Mouse (Mus musculus) liver, embryonic 14.5 days (tissue): ENCODE results near the gene Me1. TPM values are rescaled to one million over a fixed set of nuclear protein-coding genes. Genes with fewer than 3 reads are reported as not detected.

Experiments used
- ATAC-seq: fragments of 200-750 bp; cut with Nextera tagmentation; 2 replicates; pipeline ENCODE4 v1.8.0; 2017; ENCODE audit warnings: moderate number of reproducible peaks, mild to moderate bottlenecking, moderate library complexity; ENCODE audit not compliant: insufficient read depth
- DNase-seq, 3 experiments: peaks; one replicate each; pipeline ENCODE4 v3.0.0-alpha.2; 2012 to 2013; ENCODE audit warnings: low read depth in 3 of 3, low spot score in 3 of 3
- H3K27ac ChIP-seq: fragments of 300-500 bp; sonication (generic); 2 replicates; pipeline ENCODE4 v1.5.1; 2014; ENCODE audit warnings: moderate library complexity, mild to moderate bottlenecking, control low read depth, inconsistent platforms
- H3K27me3 ChIP-seq: fragments of 300-500 bp; sonication (generic); 2 replicates; pipeline ENCODE4 v1.6.1; 2014; ENCODE audit warnings: mild to moderate bottlenecking, low read length, moderate library complexity; ENCODE audit not compliant: control insufficient read depth, insufficient read depth
- H3K36me3 ChIP-seq: fragments of 300-500 bp; sonication (generic); replicated peaks from 2 replicates; pipeline ENCODE4 v1.6.1; 2014; ENCODE audit warnings: low read depth; ENCODE audit not compliant: control insufficient read depth, insufficient read depth
- H3K4me1 ChIP-seq, 2 experiments: fragments of 200-500 bp in 1 of 2; fragments of 300-500 bp in 1 of 2; sonication (generic) in 1 of 2; replicated peaks; 2 replicates each; pipeline ENCODE4 v1.6.1; 2012 to 2014; ENCODE audit warnings: antibody characterized with exemption in 1 of 2, inconsistent platforms in 1 of 2, low read length in 1 of 2; ENCODE audit not compliant: control insufficient read depth in 2 of 2, insufficient read depth in 2 of 2
- H3K4me2 ChIP-seq: fragments of 300-500 bp; sonication (generic); 2 replicates; pipeline ENCODE4 v1.6.1; 2014; ENCODE audit warnings: low read depth, mild to moderate bottlenecking, control low read depth, moderate library complexity
- H3K4me3 ChIP-seq, 2 experiments: fragments of 200-500 bp in 1 of 2; fragments of 300-500 bp in 1 of 2; sonication (generic) in 1 of 2; 2 replicates each; pipeline ENCODE4 v1.5.1; 2012 to 2014; ENCODE audit warnings: low read depth in 2 of 2, low read length in 2 of 2, mild to moderate bottlenecking in 2 of 2, control low read depth in 1 of 2, inconsistent platforms in 1 of 2, moderate library complexity in 1 of 2; ENCODE audit not compliant: insufficient read depth in 1 of 2
- H3K9ac ChIP-seq: fragments of 300-500 bp; sonication (generic); replicated peaks from 2 replicates; pipeline ENCODE4 v1.6.1; 2014; ENCODE audit warnings: mild to moderate bottlenecking, control low read depth, moderate library complexity
- H3K9me3 ChIP-seq: fragments of 300-500 bp; sonication (generic); 2 replicates; pipeline ENCODE4 v1.6.1; 2016; ENCODE audit warnings: low read length, mixed read lengths; ENCODE audit not compliant: control insufficient read depth
- CTCF ChIP-seq: IDR thresholded peaks from 2 replicates; pipeline ENCODE4 v1.5.1; 2016; ENCODE audit warnings: antibody characterized with exemption, low read depth, control low read depth
- EP300 ChIP-seq: IDR thresholded peaks from 2 replicates; pipeline ENCODE4 v1.6.1; 2016; ENCODE audit warnings: antibody characterized with exemption, low read depth
- WGBS: fragments of 180-500 bp; shearing (Covaris S2); extraction: QIAGEN DNeasy Blood & Tissue Kit; methylation state at CpG from one replicate; pipeline ENCODE4 v1.1.7; 2014; ENCODE audit not compliant: insufficient replicate concordance; 5-methylcytosine and 5-hydroxymethylcytosine counted together
- polyA plus RNA-seq, 2 experiments: library from polyadenylated mRNA; depleted of rRNA in 1 of 2; stranded (reverse) in 1 of 2; unstranded in 1 of 2; fragments of >200 nt; fragmentation: Nextera tagmentation in 1 of 2; extraction: Ambion mirVana in 1 of 2; gene quantifications; 2 replicates each; pipeline versions ENCODE4 v1.2.1 to v1.2.3; 2012 to 2014

The Me1 gene
- polyA plus RNA-seq, 2 experiments, result 1.8 to 3.6 TPM

- Histone ChIP-seq H3K4me1 (0 out of 4 replicates have a peak, but pooled peaks cover 0 to 2% of the 10 kb centered on the region in 2 experiments), H3K9ac (no peak overlapping the region), H3K27ac (no peak overlapping the region), H3K9me3 (no peaks in the 10 kb centered on the region), H3K27me3 (peaks cover 4% of the 10 kb centered on the region; the same call in 1 of the 2 replicates), H3K4me2 (no peak overlapping the region), H3K4me3 (no peak overlapping the region), H3K36me3 (no peaks in the 10 kb centered on the region)
- 76% methylated on average over 3 of the region's 3 CpGs for WGBS
- no peak for TF ChIP-seq EP300
- no peak for TF ChIP-seq CTCF
- no peak for ATAC-seq
- no peak for DNase-seq
Observed at GRCm38 (mm10) chr9:86691101-86691500, 4.7 kb downstream of the Me1 start.

- ATAC-seq (no peak), DNase-seq (no peak)
- no peak overlapping the region for H3K27ac ChIP-seq
- H3K36me3 ChIP-seq, result no peaks in the 10 kb centered on the region
- H3K9ac ChIP-seq, result no peak overlapping the region
- no peak for TF ChIP-seq CTCF
- no peak for TF ChIP-seq EP300
- H3K4me1 ChIP-seq, result no peaks in the 10 kb centered on the region; a peak in 1 of 4 replicates
- H3K9me3 ChIP-seq, result no peaks in the 10 kb centered on the region
- no peaks in the 10 kb centered on the region for H3K27me3 ChIP-seq
- no peak overlapping the region for H3K4me3 ChIP-seq
- H3K4me2 ChIP-seq, result no peak overlapping the region
- WGBS, result 60% methylated on average over 8 of the region's 8 CpGs
Observed at GRCm38 (mm10) chr9:86683713-86684209, 12.0 kb downstream of the Me1 start.

GRCm38 (mm10) chr9:86682844-86683243, 12.9 kb downstream of the Me1 start:
- ATAC-seq, result no peak
- no peak for DNase-seq
- Histone ChIP-seq H3K27me3 (no peaks in the 10 kb centered on the region), H3K27ac (no peak overlapping the region), H3K4me2 (no peak overlapping the region), H3K4me1 (no peaks in the 10 kb centered on the region; a peak in 1 of 4 replicates), H3K36me3 (no peaks in the 10 kb centered on the region), H3K4me3 (no peak overlapping the region), H3K9me3 (no peaks in the 10 kb centered on the region), H3K9ac (no peak overlapping the region)
- TF ChIP-seq CTCF, result no peak
- TF ChIP-seq EP300, result no peak
- 67% methylated on average over 6 of the region's 6 CpGs for WGBS

GRCm38 (mm10) chr9:86682278-86682677, 13.5 kb downstream of the Me1 start:
- WGBS, result 63% methylated on average over 4 of the region's 4 CpGs

GRCm38 (mm10) chr9:86680431-86680830, 15.3 kb downstream of the Me1 start:
- no peak overlapping the region for H3K4me3 ChIP-seq
- WGBS, result 69% methylated on average over 6 of the region's 6 CpGs
- H3K4me2 ChIP-seq, result no peak overlapping the region
- no peaks in the 10 kb centered on the region; a peak in 1 of 4 replicates for H3K4me1 ChIP-seq
- no peak for TF ChIP-seq CTCF
- no peak for TF ChIP-seq EP300
- no peaks in the 10 kb centered on the region for H3K36me3 ChIP-seq
- no peaks in the 10 kb centered on the region for H3K9me3 ChIP-seq
- no peak overlapping the region for H3K27ac ChIP-seq
- ATAC-seq (no peak; the same call in 1 of the 2 replicates), DNase-seq (no peak)
- no peaks in the 10 kb centered on the region for H3K27me3 ChIP-seq
- H3K9ac ChIP-seq, result no peak overlapping the region

More at GRCm38 (mm10) chr9:86682278-86682677, 13.5 kb downstream of the Me1 start:
- H3K9ac ChIP-seq, result no peak overlapping the region
- H3K9me3 ChIP-seq, result no peaks in the 10 kb centered on the region
- H3K4me3 ChIP-seq, result no peak overlapping the region
- no peak overlapping the region for H3K4me2 ChIP-seq
- H3K4me1 ChIP-seq, result no peaks in the 10 kb centered on the region; a peak in 1 of 4 replicates
- DNase-seq (no peak), ATAC-seq (no peak)
- H3K27me3 ChIP-seq, result no peaks in the 10 kb centered on the region
- no peaks in the 10 kb centered on the region for H3K36me3 ChIP-seq
- TF ChIP-seq CTCF (no peak), EP300 (no peak)
- H3K27ac ChIP-seq, result no peak overlapping the region
